Mouse (Mus musculus) testis, adult 2 months (tissue): ENCODE measurements around the gene Gstp2. TPM values are rescaled to one million over a fixed set of nuclear protein-coding genes. Genes with fewer than 3 reads are reported as not detected.

ENCODE experiments used
- H3K27ac ChIP-seq: fragments of 200-500 bp; 2 replicates; pipeline ENCODE4 v1.5.1; 2012; ENCODE audit warnings: low read depth, low read length; ENCODE audit not compliant: control insufficient read depth, insufficient read depth
- H3K27me3 ChIP-seq: fragments of 200-500 bp; 2 replicates; pipeline ENCODE4 v1.6.1; 2012; ENCODE audit warnings: mild to moderate bottlenecking, low read length, moderate library complexity; ENCODE audit not compliant: control insufficient read depth, insufficient read depth
- H3K36me3 ChIP-seq: fragments of 200-500 bp; 2 replicates; pipeline ENCODE4 v1.6.1; 2012; ENCODE audit warnings: mild to moderate bottlenecking, low read length; ENCODE audit not compliant: control insufficient read depth, insufficient read depth
- H3K4me1 ChIP-seq: fragments of 200-500 bp; 2 replicates; pipeline ENCODE4 v1.6.1; 2012; ENCODE audit warnings: low read length; ENCODE audit not compliant: control insufficient read depth, insufficient read depth
- H3K4me3 ChIP-seq: fragments of 200-500 bp; 2 replicates; pipeline ENCODE4 v1.5.1; 2012; ENCODE audit warnings: low read depth, mild to moderate bottlenecking, low read length, moderate library complexity, mixed read lengths; ENCODE audit not compliant: control insufficient read depth
- CTCF ChIP-seq: fragments of 200-500 bp; IDR thresholded peaks from 2 replicates; pipeline ENCODE4 v1.5.1; 2012; ENCODE audit warnings: low read depth, mild to moderate bottlenecking, inconsistent platforms, low read length, moderate library complexity; ENCODE audit not compliant: control insufficient read depth, insufficient read depth, insufficient replicate concordance
- POLR2A ChIP-seq: fragments of 200-500 bp; IDR thresholded peaks from 2 replicates; pipeline ENCODE4 v1.6.1; 2012; ENCODE audit warnings: low read depth, mild to moderate bottlenecking, inconsistent platforms, low read length, moderate library complexity; ENCODE audit not compliant: control insufficient read depth
- polyA plus RNA-seq: library from polyadenylated mRNA; depleted of rRNA; stranded (reverse); fragments of >200 nt; gene quantifications from 2 replicates; pipeline ENCODE4 v1.2.3, GENCODE M21; 2012

The Gstp2 gene
- polyA plus RNA-seq, 1 experiment, result 1.5 TPM

DNA sequence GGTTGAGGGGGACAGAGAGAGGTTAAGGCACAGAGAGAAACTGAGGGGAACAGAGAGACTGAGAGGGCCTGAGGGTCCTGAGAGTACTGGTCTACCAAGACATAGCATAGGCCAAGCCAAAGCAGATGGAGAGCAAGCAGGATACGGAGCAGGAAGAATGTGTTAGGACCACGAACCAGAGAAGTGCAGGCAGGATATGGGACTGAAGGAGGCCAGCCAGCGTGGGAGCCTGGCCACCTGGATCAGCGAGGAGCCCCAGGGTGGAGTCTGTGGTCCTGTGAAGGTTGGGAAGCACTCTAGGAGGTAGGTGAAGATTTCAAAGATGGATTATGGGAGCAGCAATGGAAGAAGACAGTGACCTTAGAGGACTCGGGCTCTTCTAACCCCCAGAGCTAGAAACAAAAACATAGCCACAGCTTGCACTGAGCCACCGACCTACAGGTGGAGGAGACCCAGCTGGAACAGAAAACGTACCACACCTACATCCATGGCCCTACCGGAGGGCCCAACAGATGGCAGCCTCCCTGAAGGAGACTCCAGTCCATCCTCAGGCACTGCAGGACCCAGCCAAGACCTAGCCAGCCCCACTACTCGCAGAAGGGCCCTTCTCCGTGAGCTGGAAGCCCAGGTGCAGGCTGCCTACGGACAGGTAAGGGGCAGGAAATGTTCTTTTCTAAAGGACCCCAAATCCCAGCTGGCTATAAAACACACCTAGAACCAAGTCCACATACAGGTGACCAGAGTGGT is 36.6 kb upstream of the Gstp2 start:
- Histone ChIP-seq H3K36me3 (no peaks in the 10 kb centered on the region), H3K4me1 (no peaks in the 10 kb centered on the region), H3K27me3 (no peaks in the 10 kb centered on the region), H3K27ac (no peak overlapping the region), H3K4me3 (no peak overlapping the region)
- TF ChIP-seq POLR2A (no peak), CTCF (no peak)

DNA sequence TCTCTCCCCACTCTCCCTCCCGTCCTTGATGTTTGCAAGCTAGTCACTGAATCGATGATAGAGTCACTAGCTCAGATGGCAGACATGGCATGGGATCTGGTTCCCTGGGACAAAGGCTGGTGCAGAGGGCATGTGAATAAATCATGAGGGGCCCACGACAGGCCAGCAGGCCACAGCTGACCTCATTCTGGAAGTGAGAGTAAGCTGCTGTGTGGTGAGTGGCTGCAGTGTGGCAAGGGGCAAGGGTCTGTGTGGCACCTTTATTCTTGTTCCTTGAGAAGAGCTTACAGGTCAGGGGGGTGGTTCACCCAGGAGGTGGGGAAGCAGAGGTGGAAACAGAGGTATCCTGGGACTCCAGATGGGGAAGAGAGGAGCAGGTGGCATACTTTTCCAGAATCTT is 35.6 kb upstream of the Gstp2 start, which contains the start of gene Cabp2:
Gene Cabp2 (plus strand): TSS at position 185 of the 400 bp plus-strand sequence.
- Histone ChIP-seq H3K36me3 (no peaks in the 10 kb centered on the region), H3K27me3 (no peaks in the 10 kb centered on the region), H3K27ac (no peak within 1 kb of the TSS), H3K4me3 (no peak within 1 kb of the TSS), H3K4me1 (no peaks in the 10 kb centered on the region)
- no peak for TF ChIP-seq POLR2A
- TF ChIP-seq CTCF, result no peak

DNA sequence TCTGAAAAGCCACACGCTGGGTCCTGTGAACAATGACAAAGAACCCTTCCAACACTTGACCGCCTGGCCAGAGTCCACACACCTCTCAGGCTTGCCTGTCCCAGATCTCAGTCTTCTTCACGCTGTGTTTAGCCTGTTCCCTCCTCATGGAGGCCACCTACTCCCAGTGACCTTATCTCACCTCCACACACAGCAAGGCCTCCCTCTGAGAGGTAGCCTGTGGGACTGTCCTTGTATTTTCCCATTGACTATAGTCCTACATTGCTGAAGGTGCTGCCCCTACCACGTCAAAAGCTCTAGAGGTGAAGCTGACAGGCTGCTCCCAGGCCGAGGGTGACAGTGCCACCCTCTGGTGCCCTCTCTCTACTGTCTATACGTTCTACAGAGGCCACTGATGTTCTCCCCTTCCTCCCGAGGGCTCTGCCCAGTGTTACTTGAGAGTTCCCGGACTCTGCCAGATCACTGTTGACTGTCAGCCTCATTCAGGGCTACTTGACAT is 34.7 kb upstream of the Gstp2 start:
- Histone ChIP-seq H3K4me1 (no peaks in the 10 kb centered on the region), H3K27me3 (no peaks in the 10 kb centered on the region), H3K4me3 (no peak overlapping the region), H3K27ac (no peak overlapping the region), H3K36me3 (no peaks in the 10 kb centered on the region)
- TF ChIP-seq POLR2A (no peak), CTCF (no peak)

DNA sequence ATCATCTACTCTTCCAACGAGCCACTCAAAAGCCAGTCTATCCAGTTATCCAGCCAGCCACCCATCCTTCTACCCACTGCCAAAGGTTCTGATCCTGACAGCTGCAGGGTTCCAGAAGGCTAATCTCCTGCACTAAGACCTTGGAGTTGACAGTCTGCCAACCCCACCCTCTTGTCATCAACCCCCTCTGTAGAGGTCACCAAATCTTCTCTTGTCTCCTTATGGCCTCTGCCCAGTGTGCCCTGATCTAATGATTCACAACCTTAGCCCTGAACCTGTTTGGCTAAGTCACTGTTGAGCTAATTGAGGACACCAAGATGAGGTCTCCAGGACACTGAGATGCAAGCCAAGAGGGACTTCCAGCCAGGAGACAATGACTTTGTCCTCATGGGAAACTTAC is 33.8 kb upstream of the Gstp2 start:
- H3K36me3 ChIP-seq, result no peaks in the 10 kb centered on the region
- TF ChIP-seq CTCF (no peak), POLR2A (no peak)
- H3K4me3 ChIP-seq, result no peak overlapping the region
- no peaks in the 10 kb centered on the region for H3K27me3 ChIP-seq
- no peak overlapping the region for H3K27ac ChIP-seq
- H3K4me1 ChIP-seq, result no peaks in the 10 kb centered on the region

DNA sequence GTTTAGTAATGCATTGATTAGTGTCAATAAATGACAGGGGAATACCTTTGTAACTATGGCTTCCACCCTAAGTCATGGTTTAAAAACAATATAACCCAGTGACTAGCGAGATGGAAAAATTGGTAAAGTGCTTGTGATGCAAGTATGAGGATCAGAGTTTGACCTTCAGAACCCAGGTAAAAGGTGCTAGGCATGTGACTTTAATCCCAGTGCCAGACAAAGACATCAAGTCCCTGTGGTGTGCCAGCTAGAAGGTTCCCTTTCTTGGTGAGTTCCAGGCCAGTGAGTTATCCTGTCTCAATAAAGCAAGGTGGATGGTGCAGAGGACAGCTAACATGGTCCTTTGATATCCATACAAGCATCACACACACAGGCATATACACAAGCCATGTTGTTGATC is 29.7 kb upstream of the Gstp2 start:
- no peaks in the 10 kb centered on the region for H3K27me3 ChIP-seq
- H3K27ac ChIP-seq, result no peak overlapping the region
- TF ChIP-seq CTCF (no peak), POLR2A (no peak)
- no peak overlapping the region for H3K4me3 ChIP-seq
- no peaks in the 10 kb centered on the region for H3K36me3 ChIP-seq
- peaks cover 2% of the 10 kb centered on the region; the same call in 1 of the 2 replicates for H3K4me1 ChIP-seq

DNA sequence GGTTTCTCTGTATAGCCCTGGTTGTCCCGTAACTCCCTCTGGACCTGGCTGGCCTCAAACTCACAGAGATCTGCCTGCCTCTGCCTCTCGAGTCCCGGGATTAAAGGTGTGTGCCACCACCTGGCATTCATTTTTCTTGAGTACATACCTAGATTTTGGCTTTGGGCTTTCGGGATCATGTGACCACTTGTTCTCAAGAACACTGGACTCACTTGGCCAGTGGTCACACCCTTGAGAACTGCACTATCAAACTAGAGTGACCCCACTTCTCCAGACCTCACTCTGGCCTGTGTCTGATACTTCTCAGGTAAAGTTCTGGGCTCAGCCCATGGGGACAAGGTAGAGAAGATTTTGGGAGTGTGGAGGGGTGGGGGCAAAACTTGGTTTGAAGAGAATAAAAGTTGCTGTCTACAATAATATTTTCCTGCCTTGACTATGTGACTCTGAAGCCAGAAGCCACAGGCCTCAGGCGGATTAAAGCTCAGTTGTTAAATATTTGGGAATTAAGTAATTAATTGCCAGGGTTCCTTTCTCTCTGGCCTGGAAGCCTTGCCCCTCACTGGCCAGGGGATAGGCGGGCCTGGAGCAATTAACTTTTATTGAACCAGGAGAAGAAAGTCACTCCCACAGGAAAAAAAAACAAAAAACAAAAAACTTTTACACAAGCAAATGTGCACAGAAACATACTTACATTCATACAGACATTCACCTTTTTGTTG is 27.0 kb upstream of the Gstp2 start:
- no peak overlapping the region for H3K4me3 ChIP-seq

DNA sequence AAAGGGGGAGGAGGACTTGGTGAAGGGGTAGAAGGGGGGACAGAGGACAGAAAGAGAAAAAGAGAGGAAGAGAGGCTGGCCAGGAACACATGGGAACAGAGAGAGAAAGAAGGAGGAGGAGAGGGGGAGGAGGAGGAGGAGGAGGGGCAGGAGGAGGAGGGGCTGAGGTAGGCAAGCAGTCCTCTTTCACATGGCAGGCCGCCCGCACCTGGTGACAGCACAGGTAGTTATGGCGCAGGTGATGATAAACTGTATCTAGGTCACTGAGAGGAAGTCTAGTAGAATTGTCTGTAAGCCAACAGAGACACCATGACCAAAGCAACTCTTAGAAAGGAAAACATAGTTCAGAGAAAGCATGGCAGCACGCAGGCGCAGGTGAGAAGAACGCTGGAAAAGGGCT is 25.6 kb upstream of the Gstp2 start:
- TF ChIP-seq POLR2A, result no peak
- TF ChIP-seq CTCF, result no peak

More for the DNA sequence above, 27.0 kb upstream of the Gstp2 start:
- Histone ChIP-seq H3K27ac (no peak overlapping the region), H3K4me1 (peaks cover 2% of the 10 kb centered on the region; the same call in 1 of the 2 replicates), H3K27me3 (no peaks in the 10 kb centered on the region), H3K36me3 (no peaks in the 10 kb centered on the region)
- TF ChIP-seq CTCF, result no peak
- TF ChIP-seq POLR2A, result no peak

More for the DNA sequence above, 25.6 kb upstream of the Gstp2 start:
- Histone ChIP-seq H3K4me1 (peaks cover 2% of the 10 kb centered on the region; the same call in 1 of the 2 replicates), H3K27ac (no peak overlapping the region), H3K27me3 (no peaks in the 10 kb centered on the region), H3K36me3 (no peaks in the 10 kb centered on the region), H3K4me3 (no peak overlapping the region)
